12 mouse cellular contexts compared by ENCODE assay signal in the genomic region with DNA sequence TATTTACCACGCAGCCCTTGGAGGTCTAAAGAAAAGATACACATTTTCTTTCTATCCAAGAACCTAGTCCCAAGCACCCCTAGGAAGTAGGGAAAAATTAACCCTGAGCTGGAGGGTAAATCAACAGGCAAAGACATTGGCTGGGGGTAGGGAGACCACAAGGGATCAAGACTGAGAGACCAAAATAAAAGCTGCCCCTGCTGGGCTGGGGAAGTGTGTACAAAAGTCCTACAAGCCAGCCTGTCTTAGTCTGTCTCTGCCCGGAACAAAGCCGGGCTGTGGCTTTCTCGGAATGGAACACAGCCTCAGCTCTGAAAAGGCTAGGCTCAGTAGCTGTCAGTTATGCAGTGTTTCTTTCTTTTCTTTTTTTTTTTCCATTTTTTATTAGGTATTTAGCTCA.
DNase-seq lines count a peak whose midpoint lies in the region; ATAC-seq and TF ChIP-seq lines count a peak whose summit lies in the region.
"Had no signal": no experiment of that assay in that cellular context is flagged by ENCODE, and none has a peak within 500 bp of the region (broad histone marks: within the 10 kb centered on the region; RNA-seq: fewer than 3 reads in every experiment).

No protein-coding gene starts in this region.

- H3K4me2 ChIP-seq in lung, postnatal 0 days (replicated peaks; ENCODE audit: low read depth, low read length): no peak overlapping the region
- no peak overlapping the region for H3K4me2 ChIP-seq in hindbrain, postnatal 0 days (ENCODE audit: low read depth, low read length)
- H3K4me2 ChIP-seq in stomach, embryonic 15.5 days: no peak overlapping the region
- no peak overlapping the region for H3K4me2 ChIP-seq in liver, postnatal 0 days (ENCODE audit: low read depth, low read length)
- no peak overlapping the region for H3K4me2 ChIP-seq in liver, embryonic 11.5 days
- H3K4me2 ChIP-seq: heart, embryonic 15.5 days had no signal

- no peaks in the 10 kb centered on the region for H3K36me3 ChIP-seq in lung, postnatal 0 days (ENCODE audit: insufficient read depth, low read length)
- no peaks in the 10 kb centered on the region for H3K36me3 ChIP-seq in hindbrain, postnatal 0 days (ENCODE audit: insufficient read depth, low read length)
- H3K36me3 ChIP-seq in stomach, embryonic 15.5 days: no peaks in the 10 kb centered on the region
- no peaks in the 10 kb centered on the region for H3K36me3 ChIP-seq in liver, postnatal 0 days (replicated peaks; ENCODE audit: insufficient read depth, low read length)
- no peaks in the 10 kb centered on the region for H3K36me3 ChIP-seq in liver, embryonic 11.5 days (ENCODE audit: control insufficient read depth, insufficient read depth, low read length)
- H3K36me3 ChIP-seq: heart, embryonic 15.5 days had no signal

- WGBS in lung, postnatal 0 days: 50% methylated on average over 4 of the region's 4 CpGs
- WGBS in hindbrain, postnatal 0 days: 34% methylated on average over 4 of the region's 4 CpGs
- WGBS in stomach, embryonic 15.5 days: 75% methylated on average over 4 of the region's 4 CpGs
- WGBS in liver, postnatal 0 days (ENCODE audit: insufficient replicate concordance): 71% methylated on average over 4 of the region's 4 CpGs
- 76% methylated on average over 4 of the region's 4 CpGs for WGBS in liver, embryonic 11.5 days

- DNase-seq in embryo, embryonic 10.5 days (ENCODE audit: low spot score): peak; percentile 31
- no peak for DNase-seq in embryo, embryonic 9.5 days (ENCODE audit: extremely low spot score)
- no peak for DNase-seq in lung, postnatal 0 days (ENCODE audit: low spot score)
- no peak for DNase-seq in lung, postnatal 4 days
- no peak for DNase-seq in hindbrain, postnatal 0 days (ENCODE audit: low spot score)
- no peak for DNase-seq in liver, postnatal 0 days
- no peak for DNase-seq in liver, embryonic 11.5 days (ENCODE audit: low spot score)
- DNase-seq: adrenal gland, postnatal 14 days; gastrocnemius, postnatal 36 days had no signal

- no peaks in the 10 kb centered on the region for H3K9me3 ChIP-seq in lung, postnatal 0 days (ENCODE audit: low read length)
- no peaks in the 10 kb centered on the region for H3K9me3 ChIP-seq in hindbrain, postnatal 0 days (ENCODE audit: low read length)
- no peaks in the 10 kb centered on the region for H3K9me3 ChIP-seq in stomach, embryonic 15.5 days
- H3K9me3 ChIP-seq in liver, postnatal 0 days (ENCODE audit: low read length): no peaks in the 10 kb centered on the region
- H3K9me3 ChIP-seq in liver, embryonic 11.5 days (ENCODE audit: control insufficient read depth, low read length): no peaks in the 10 kb centered on the region
- H3K9me3 ChIP-seq: heart, embryonic 15.5 days had no signal

- H3K9ac ChIP-seq in lung, postnatal 0 days (replicated peaks; ENCODE audit: low read depth): no peak overlapping the region
- no peak overlapping the region for H3K9ac ChIP-seq in hindbrain, postnatal 0 days (replicated peaks; ENCODE audit: low read length)
- H3K9ac ChIP-seq in stomach, embryonic 15.5 days: no peak overlapping the region
- no peak overlapping the region for H3K9ac ChIP-seq in liver, postnatal 0 days (replicated peaks)
- H3K9ac ChIP-seq in liver, embryonic 11.5 days (ENCODE audit: low read depth, low read length): no peak overlapping the region
- H3K9ac ChIP-seq: heart, embryonic 15.5 days had no signal

- no peak for TF ChIP-seq EP300 in lung, postnatal 0 days (IDR thresholded peaks at IDR 0.05)
- TF ChIP-seq EP300 in liver, postnatal 0 days (IDR thresholded peaks at IDR 0.05; ENCODE audit: low read depth): no peak

- TF ChIP-seq CTCF in lung, postnatal 0 days (IDR thresholded peaks at IDR 0.05): no peak
- TF ChIP-seq CTCF in hindbrain, postnatal 0 days (IDR thresholded peaks at IDR 0.05; ENCODE audit: low read depth): no peak
- TF ChIP-seq CTCF in liver, postnatal 0 days (IDR thresholded peaks at IDR 0.05; ENCODE audit: low read depth): no peak

- no peaks in the 10 kb centered on the region for H3K4me1 ChIP-seq in lung, postnatal 0 days (ENCODE audit: insufficient read depth, low read depth, low read length)
- H3K4me1 ChIP-seq in hindbrain, postnatal 0 days (ENCODE audit: insufficient read depth, low read length): no peaks in the 10 kb centered on the region
- H3K4me1 ChIP-seq in stomach, embryonic 15.5 days: no peaks in the 10 kb centered on the region
- no peaks in the 10 kb centered on the region for H3K4me1 ChIP-seq in liver, postnatal 0 days (ENCODE audit: insufficient read depth)
- H3K4me1 ChIP-seq in liver, embryonic 11.5 days (replicated peaks; ENCODE audit: control insufficient read depth, insufficient read depth, low read length): no peaks in the 10 kb centered on the region
- H3K4me1 ChIP-seq: heart, embryonic 15.5 days had no signal

- no peak overlapping the region for H3K4me3 ChIP-seq in lung, postnatal 0 days (ENCODE audit: low read depth, low read length)
- H3K4me3 ChIP-seq in hindbrain, postnatal 0 days (ENCODE audit: low read length): no peak overlapping the region
- H3K4me3 ChIP-seq in stomach, embryonic 15.5 days (replicated peaks): no peak overlapping the region
- no peak overlapping the region for H3K4me3 ChIP-seq in liver, postnatal 0 days (ENCODE audit: low read depth, low read length)
- H3K4me3 ChIP-seq in liver, embryonic 11.5 days (ENCODE audit: low read depth, low read length): no peak overlapping the region
- H3K4me3 ChIP-seq: heart, embryonic 15.5 days had no signal

- H3K27ac ChIP-seq in lung, postnatal 0 days (ENCODE audit: low read length): 0 out of 2 replicates have a peak overlapping the region, but pooled peaks have one; percentile 20
- no peak overlapping the region for H3K27ac ChIP-seq in hindbrain, postnatal 0 days
- H3K27ac ChIP-seq in stomach, embryonic 15.5 days: peak overlapping the region; percentile 59; the same call in 1 of the 2 replicates
- no peak overlapping the region for H3K27ac ChIP-seq in liver, postnatal 0 days (ENCODE audit: low read depth)
- H3K27ac ChIP-seq in liver, embryonic 11.5 days (ENCODE audit: low read depth, low read length): no peak overlapping the region
- H3K27ac ChIP-seq: heart, embryonic 15.5 days had no signal

- peak; percentile 32; the same call in 1 of the 2 replicates for ATAC-seq in lung, postnatal 0 days
- peak; percentile 49; the same call in 1 of the 2 replicates for ATAC-seq in hindbrain, postnatal 0 days
- peak; percentile 22; the same call in 1 of the 2 replicates for ATAC-seq in stomach, embryonic 15.5 days (ENCODE audit: insufficient read depth, low FRiP score, low read depth)
- ATAC-seq in liver, postnatal 0 days: no peak
- ATAC-seq in liver, embryonic 11.5 days (replicated peaks; ENCODE audit: low FRiP score): no peak
- ATAC-seq: inflammation-experienced regulatory T-cells, adult 6 months had no signal

- no peaks in the 10 kb centered on the region for H3K27me3 ChIP-seq in lung, postnatal 0 days (replicated peaks; ENCODE audit: insufficient read depth, low read length)
- H3K27me3 ChIP-seq in hindbrain, postnatal 0 days (ENCODE audit: insufficient read depth, low read length): no peaks in the 10 kb centered on the region
- no peaks in the 10 kb centered on the region for H3K27me3 ChIP-seq in stomach, embryonic 15.5 days (replicated peaks)
- H3K27me3 ChIP-seq in liver, postnatal 0 days (ENCODE audit: insufficient read depth, low read length): no peaks in the 10 kb centered on the region
- H3K27me3 ChIP-seq in liver, embryonic 11.5 days (replicated peaks; ENCODE audit: control insufficient read depth, insufficient read depth, low read length): no peaks in the 10 kb centered on the region
- H3K27me3 ChIP-seq: heart, embryonic 15.5 days had no signal

Comparison
In these comparisons a context has a peak if more than half of its experiments do, and no peak if none do; other contexts are left out.
1. ATAC-seq: peak in lung, postnatal 0 days (single experiment), hindbrain, postnatal 0 days (single experiment) and stomach, embryonic 15.5 days (single experiment); none in liver, postnatal 0 days (single experiment) and liver, embryonic 11.5 days (single experiment).
2. H3K27ac ChIP-seq: peak in lung, postnatal 0 days (single experiment) and stomach, embryonic 15.5 days (single experiment); none in hindbrain, postnatal 0 days (single experiment), liver, postnatal 0 days (single experiment) and liver, embryonic 11.5 days (single experiment).